Comparison of ENCODE assay signal across 8 mouse cellular contexts in genomic region chr5:124629641-124630040, GRCm38 (mm10). TPM values are rescaled to one million over a fixed set of nuclear protein-coding genes. Genes with fewer than 3 reads are reported as not detected.
DNase-seq lines count a peak whose midpoint lies in the region; ATAC-seq and TF ChIP-seq lines count a peak whose summit lies in the region.

No protein-coding gene starts in this region.

- H3K36me3 ChIP-seq in heart, embryonic 14.5 days (ENCODE audit: control insufficient read depth, insufficient read depth, low read length) = peaks cover 17% of the 10 kb centered on the region
- peaks cover 7% of the 10 kb centered on the region for H3K36me3 ChIP-seq in hindbrain, embryonic 16.5 days (ENCODE audit: control insufficient read depth, insufficient read depth, low read length)
- H3K36me3 ChIP-seq in liver, embryonic 14.5 days (replicated peaks; ENCODE audit: control insufficient read depth, insufficient read depth, low read depth) = no peaks in the 10 kb centered on the region
- peaks cover 10% of the 10 kb centered on the region; the same call in 1 of the 2 replicates for H3K36me3 ChIP-seq in stomach, embryonic 14.5 days (ENCODE audit: control insufficient read depth, insufficient read depth, low read length)

- H3K9me3 ChIP-seq in heart, embryonic 14.5 days (ENCODE audit: control insufficient read depth, low read length) = no peaks in the 10 kb centered on the region
- no peaks in the 10 kb centered on the region for H3K9me3 ChIP-seq in hindbrain, embryonic 16.5 days (ENCODE audit: control insufficient read depth, low read length)
- H3K9me3 ChIP-seq in liver, embryonic 14.5 days (ENCODE audit: control insufficient read depth, low read length) = no peaks in the 10 kb centered on the region
- H3K9me3 ChIP-seq in stomach, embryonic 14.5 days (ENCODE audit: control insufficient read depth, low read depth, low read length) = no peaks in the 10 kb centered on the region

- H3K9ac ChIP-seq in heart, embryonic 14.5 days (ENCODE audit: low read length) = peak overlapping the region; percentile 70
- peak overlapping the region; percentile 82 for H3K9ac ChIP-seq in hindbrain, embryonic 16.5 days (ENCODE audit: low read depth, low read length)
- H3K9ac ChIP-seq in liver, embryonic 14.5 days (replicated peaks) = peak overlapping the region; percentile 67
- H3K9ac ChIP-seq in stomach, embryonic 14.5 days (replicated peaks; ENCODE audit: low read depth, low read length) = peak overlapping the region; percentile 77

- ATAC-seq in heart, embryonic 14.5 days (ENCODE audit: insufficient number of reproducible peaks, insufficient read depth, low FRiP score, low read depth) = no peak
- ATAC-seq in hindbrain, embryonic 16.5 days = no peak
- ATAC-seq in liver, embryonic 14.5 days (ENCODE audit: insufficient read depth) = no peak
- no peak for ATAC-seq in stomach, embryonic 14.5 days (ENCODE audit: insufficient number of reproducible peaks, insufficient read depth, low FRiP score, low read depth)

- peak overlapping the region; percentile 70 for H3K4me2 ChIP-seq in heart, embryonic 14.5 days (ENCODE audit: low read length)
- H3K4me2 ChIP-seq in hindbrain, embryonic 16.5 days (ENCODE audit: low read length) = peak overlapping the region; percentile 60
- peak overlapping the region; percentile 69 for H3K4me2 ChIP-seq in liver, embryonic 14.5 days (ENCODE audit: low read depth)
- peak overlapping the region; percentile 59 for H3K4me2 ChIP-seq in stomach, embryonic 14.5 days (replicated peaks; ENCODE audit: low read depth, low read length)

- no peak overlapping the region for H3K27ac ChIP-seq in heart, embryonic 14.5 days (replicated peaks in 1 of 2; ENCODE audit: control insufficient read depth in 1 of 2, insufficient read depth in 1 of 2, low read depth in 2 of 2, low read length in 2 of 2)
- H3K27ac ChIP-seq in hindbrain, embryonic 16.5 days (ENCODE audit: low read depth, low read length) = no peak overlapping the region
- no peak overlapping the region for H3K27ac ChIP-seq in liver, embryonic 14.5 days
- H3K27ac ChIP-seq in stomach, embryonic 14.5 days (ENCODE audit: low read length) = no peak overlapping the region

- TF ChIP-seq CTCF in liver, embryonic 14.5 days (IDR thresholded peaks at IDR 0.05; ENCODE audit: low read depth) = no peak

- peaks cover 11 to 14% of the 10 kb centered on the region in 2 experiments for H3K4me1 ChIP-seq in heart, embryonic 14.5 days (ENCODE audit: control insufficient read depth in 2 of 2, insufficient read depth in 2 of 2, low read length in 2 of 2)
- peaks cover 16% of the 10 kb centered on the region for H3K4me1 ChIP-seq in hindbrain, embryonic 16.5 days (ENCODE audit: control insufficient read depth, insufficient read depth, low read depth, low read length)
- H3K4me1 ChIP-seq in liver, embryonic 14.5 days (replicated peaks; ENCODE audit: control insufficient read depth in 2 of 2, insufficient read depth in 2 of 2, low read length in 1 of 2) = peaks cover 10 to 15% of the 10 kb centered on the region in 2 experiments
- H3K4me1 ChIP-seq in stomach, embryonic 14.5 days (ENCODE audit: control insufficient read depth, insufficient read depth, low read length) = peaks cover 11% of the 10 kb centered on the region; the same call in 1 of the 2 replicates

- no peak for DNase-seq in heart, postnatal 4 days
- DNase-seq in adipocyte (ENCODE audit: low spot score) = peak; percentile 25
- no peak for DNase-seq in liver, embryonic 14.5 days (ENCODE audit: low read depth in 3 of 3, low spot score in 3 of 3)
- DNase-seq in right cerebral cortex, postnatal 4 days = no peak
- DNase-seq in adrenal gland, adult 8-10 months = no peak

- no peaks in the 10 kb centered on the region for H3K27me3 ChIP-seq in heart, embryonic 14.5 days (ENCODE audit: control insufficient read depth, insufficient read depth, low read length)
- no peaks in the 10 kb centered on the region for H3K27me3 ChIP-seq in hindbrain, embryonic 16.5 days (replicated peaks; ENCODE audit: control insufficient read depth, insufficient read depth, low read length)
- no peaks in the 10 kb centered on the region for H3K27me3 ChIP-seq in liver, embryonic 14.5 days (ENCODE audit: control insufficient read depth, insufficient read depth, low read length)
- H3K27me3 ChIP-seq in stomach, embryonic 14.5 days (ENCODE audit: control insufficient read depth, insufficient read depth, low read length) = no peaks in the 10 kb centered on the region

- WGBS in heart, embryonic 14.5 days = 13% methylated on average over 11 of the region's 11 CpGs
- 35% methylated on average over 11 of the region's 11 CpGs for WGBS in hindbrain, embryonic 16.5 days
- WGBS in liver, embryonic 14.5 days (ENCODE audit: insufficient replicate concordance) = 14% methylated on average over 11 of the region's 11 CpGs
- WGBS in stomach, embryonic 14.5 days = 16% methylated on average over 11 of the region's 11 CpGs

- peak overlapping the region; percentile 54 to 81 for H3K4me3 ChIP-seq in heart, embryonic 14.5 days (ENCODE audit: control insufficient read depth in 1 of 2, insufficient read depth in 1 of 2, low read depth in 1 of 2, low read length in 2 of 2)
- H3K4me3 ChIP-seq in hindbrain, embryonic 16.5 days (ENCODE audit: low read length) = peak overlapping the region; percentile 73
- peak overlapping the region; percentile 84 to 91 for H3K4me3 ChIP-seq in liver, embryonic 14.5 days (ENCODE audit: insufficient read depth in 1 of 2, low read depth in 2 of 2, low read length in 2 of 2)
- peak overlapping the region; percentile 96 for H3K4me3 ChIP-seq in stomach, embryonic 14.5 days (ENCODE audit: low read depth, low read length)

- no peak for TF ChIP-seq EP300 in liver, embryonic 14.5 days (IDR thresholded peaks at IDR 0.05; ENCODE audit: low read depth)

RNA-seq across cellular contexts. Expression of gene Atp6v0a2, which starts 1.3 kb away (rescaled TPM):
- 32.4 and 35.9 TPM in 2 replicates for polyA plus RNA-seq in heart, embryonic 14.5 days (2014; fragmentation: Nextera tagmentation; extraction: Ambion mirVana)
- total RNA-seq in heart, postnatal 4 days (2021) = 10 to 100 TPM; 37.0 to 37.2 TPM
- polyA plus RNA-seq in hindbrain, embryonic 16.5 days (2015; fragmentation: Nextera tagmentation; extraction: Ambion mirVana) = 32.0 and 35.1 TPM in 2 replicates
- polyA plus RNA-seq in liver, embryonic 14.5 days (2012; rRNA removed) = 5.3 and 5.6 TPM in 2 replicates
- polyA plus RNA-seq in liver, embryonic 14.5 days (2014; fragmentation: Nextera tagmentation; extraction: Ambion mirVana) = 10.3 and 12.9 TPM in 2 replicates
- polyA plus RNA-seq in stomach, embryonic 14.5 days (2014; fragmentation: Nextera tagmentation; extraction: Ambion mirVana) = 43.0 and 44.2 TPM in 2 replicates
- total RNA-seq in adrenal gland, adult 8-10 months (2022) = 10 to 100 TPM; 81.1 to 95.2 (median 84.6) TPM

RNA-seq across cellular contexts. Expression of gene Gtf2h3, which starts 50.7 kb away (rescaled TPM):
- polyA plus RNA-seq in heart, embryonic 14.5 days (2014; fragmentation: Nextera tagmentation; extraction: Ambion mirVana) = 33.5 and 34.1 TPM in 2 replicates
- 10 to 100 TPM; 20.1 to 23.9 TPM for total RNA-seq in heart, postnatal 4 days (2021)
- 36.3 and 40.2 TPM in 2 replicates for polyA plus RNA-seq in hindbrain, embryonic 16.5 days (2015; fragmentation: Nextera tagmentation; extraction: Ambion mirVana)
- 11.5 and 20.8 TPM in 2 replicates for polyA plus RNA-seq in liver, embryonic 14.5 days (2012; rRNA removed)
- 21.8 and 24.4 TPM in 2 replicates for polyA plus RNA-seq in liver, embryonic 14.5 days (2014; fragmentation: Nextera tagmentation; extraction: Ambion mirVana)
- polyA plus RNA-seq in stomach, embryonic 14.5 days (2014; fragmentation: Nextera tagmentation; extraction: Ambion mirVana) = 72.4 and 73.6 TPM in 2 replicates
- 10 to 100 TPM; 30.5 to 50.1 (median 40.8) TPM for total RNA-seq in adrenal gland, adult 8-10 months (2022)

RNA-seq across cellular contexts. Expression of gene Eif2b1, which starts 50.7 kb away (rescaled TPM):
- polyA plus RNA-seq in heart, embryonic 14.5 days (2014; fragmentation: Nextera tagmentation; extraction: Ambion mirVana) = 57.6 and 60.4 TPM in 2 replicates
- 10 to 100 TPM; 38.6 to 42.5 TPM for total RNA-seq in heart, postnatal 4 days (2021)
- 64.1 and 66.3 TPM in 2 replicates for polyA plus RNA-seq in hindbrain, embryonic 16.5 days (2015; fragmentation: Nextera tagmentation; extraction: Ambion mirVana)
- 19.7 and 25.7 TPM in 2 replicates for polyA plus RNA-seq in liver, embryonic 14.5 days (2012; rRNA removed)
- polyA plus RNA-seq in liver, embryonic 14.5 days (2014; fragmentation: Nextera tagmentation; extraction: Ambion mirVana) = 50.5 and 52.2 TPM in 2 replicates
- 71.2 and 78.7 TPM in 2 replicates for polyA plus RNA-seq in stomach, embryonic 14.5 days (2014; fragmentation: Nextera tagmentation; extraction: Ambion mirVana)
- total RNA-seq in adrenal gland, adult 8-10 months (2022) = 10 to 100 TPM; 41.9 to 46.9 (median 45.6) TPM
